Comparison of ENCODE assay signal across 16 mouse cellular contexts in genomic region chr13:43733061-43733460, GRCm38 (mm10). TPM values are rescaled to one million over a fixed set of nuclear protein-coding genes. Genes with fewer than 3 reads are reported as not detected.
DNase-seq lines count a peak whose midpoint lies in the region; ATAC-seq lines count a peak whose summit lies in the region.
"Had no signal": no experiment of that assay in that cellular context is flagged by ENCODE, and none has a peak within 500 bp of the region (broad histone marks: within the 10 kb centered on the region; RNA-seq: fewer than 3 reads in every experiment).

No protein-coding gene starts in this region.

- no peak overlapping the region for H3K4me2 ChIP-seq in midbrain, embryonic 11.5 days
- H3K4me2 ChIP-seq: forebrain, embryonic 15.5 days; liver, embryonic 12.5 days had no signal

- no peaks in the 10 kb centered on the region for H3K9me3 ChIP-seq in midbrain, embryonic 11.5 days (ENCODE audit: control insufficient read depth, low read length)
- H3K9me3 ChIP-seq in midbrain, embryonic 10.5 days (replicated peaks): no peaks in the 10 kb centered on the region
- H3K9me3 ChIP-seq: forebrain, embryonic 15.5 days; G1E; limb, embryonic 10.5 days; liver, embryonic 12.5 days had no signal

- peak; percentile 68 for DNase-seq in midbrain, embryonic 11.5 days (ENCODE audit: low spot score, missing footprints)
- no peak for DNase-seq in midbrain, embryonic 10.5 days (ENCODE audit: low spot score)
- DNase-seq in cerebellum, adult 18-20 months: peak; percentile 80 to 83
- peak; percentile 79 to 80 for DNase-seq in cerebellum, postnatal 25 days
- peak; percentile 54 for DNase-seq in retina, postnatal 1 day
- DNase-seq in right cerebral cortex, postnatal 25 days: no peak
- no peak for DNase-seq in right cerebral cortex, postnatal 10 days (ENCODE audit: low spot score in 2 of 2)
- DNase-seq: adrenal gland, adult 8-10 months; kidney, adult 8-10 months; kidney, postnatal 36 days; layer of hippocampus, postnatal 36 days; right cerebral cortex, postnatal 4 days had no signal

- no peaks in the 10 kb centered on the region for H3K36me3 ChIP-seq in midbrain, embryonic 11.5 days (ENCODE audit: control insufficient read depth, insufficient read depth, low read length)
- H3K36me3 ChIP-seq in midbrain, embryonic 10.5 days: no peaks in the 10 kb centered on the region
- H3K36me3 ChIP-seq: forebrain, embryonic 15.5 days; G1E; limb, embryonic 10.5 days; liver, embryonic 12.5 days had no signal

- H3K9ac ChIP-seq in midbrain, embryonic 11.5 days (ENCODE audit: low read length): no peak overlapping the region
- H3K9ac ChIP-seq: forebrain, embryonic 15.5 days; liver, embryonic 12.5 days had no signal

- no peaks in the 10 kb centered on the region for H3K27me3 ChIP-seq in midbrain, embryonic 11.5 days (ENCODE audit: control insufficient read depth, insufficient read depth, low read length)
- no peaks in the 10 kb centered on the region for H3K27me3 ChIP-seq in midbrain, embryonic 10.5 days (ENCODE audit: low read depth, poor library complexity, severe bottlenecking)
- H3K27me3 ChIP-seq: forebrain, embryonic 15.5 days; liver, embryonic 12.5 days had no signal

- no peak for ATAC-seq in midbrain, embryonic 11.5 days (ENCODE audit: low FRiP score)
- ATAC-seq: forebrain, embryonic 15.5 days; liver, embryonic 12.5 days had no signal

- H3K4me1 ChIP-seq in midbrain, embryonic 11.5 days (ENCODE audit: control insufficient read depth, insufficient read depth, low read length): no peaks in the 10 kb centered on the region
- H3K4me1 ChIP-seq in midbrain, embryonic 10.5 days: peaks cover 6% of the 10 kb centered on the region; the same call in 1 of the 2 replicates
- H3K4me1 ChIP-seq: limb, embryonic 10.5 days; liver, embryonic 12.5 days had no signal

- WGBS in midbrain, embryonic 11.5 days: 78% methylated on average over 10 of the region's 10 CpGs
- 83% methylated on average over 10 of the region's 10 CpGs for WGBS in midbrain, embryonic 10.5 days

- H3K4me3 ChIP-seq in midbrain, embryonic 11.5 days (ENCODE audit: low read depth, low read length): no peak overlapping the region
- no peak overlapping the region for H3K4me3 ChIP-seq in midbrain, embryonic 10.5 days
- H3K4me3 ChIP-seq: forebrain, embryonic 15.5 days; limb, embryonic 10.5 days; liver, embryonic 12.5 days had no signal

- H3K27ac ChIP-seq in midbrain, embryonic 11.5 days (ENCODE audit: low read depth, low read length): no peak overlapping the region
- no peak overlapping the region for H3K27ac ChIP-seq in midbrain, embryonic 10.5 days (replicated peaks)
- H3K27ac ChIP-seq: forebrain, embryonic 15.5 days; limb, embryonic 10.5 days; liver, embryonic 12.5 days had no signal

RNA-seq across cellular contexts. Expression of gene Cd83, which starts 51.5 kb away (rescaled TPM):
- polyA plus RNA-seq in midbrain, embryonic 11.5 days (2014; fragmentation: Nextera tagmentation; extraction: Ambion mirVana): 6.0 and 7.1 TPM in 2 replicates
- 4.7 and 4.9 TPM in 2 replicates for polyA plus RNA-seq in midbrain, embryonic 10.5 days (2016; fragmentation: Nextera tagmentation; extraction: Ambion mirVana)
- polyA plus RNA-seq: G1E had no signal

Comparison
In these comparisons a context has a peak if more than half of its experiments do, and no peak if none do; other contexts are left out.
1. DNase-seq: peak in midbrain, embryonic 11.5 days (single experiment), cerebellum, adult 18-20 months (2 of 2), cerebellum, postnatal 25 days (2 of 2) and retina, postnatal 1 day (single experiment); none in midbrain, embryonic 10.5 days (single experiment), right cerebral cortex, postnatal 25 days (single experiment) and right cerebral cortex, postnatal 10 days (0 of 2).